Mouse (Mus musculus): ENCODE measurements around the gene Hs2st1. TPM values are rescaled to one million over a fixed set of nuclear protein-coding genes. Genes with fewer than 3 reads are reported as not detected.

Gene Hs2st1
- polyA plus RNA-seq, 1 experiment from 2014 or later: 16.2 TPM

- DNase-seq (ENCODE audit: low spot score) (no peak), ATAC-seq (replicated peaks; ENCODE audit: insufficient number of reproducible peaks, low FRiP score, low TSS enrichment, low read depth) (no peak)
- Histone ChIP-seq H3K27ac (replicated peaks; ENCODE audit: low read depth, low read length) (peak overlapping the region; percentile 77), H3K9me3 (replicated peaks; ENCODE audit: control insufficient read depth, low read length) (no peaks in the 10 kb centered on the region), H3K4me2 (ENCODE audit: low read depth, low read length) (peak overlapping the region; percentile 42), H3K4me3 (ENCODE audit: low read depth, low read length) (peak overlapping the region; percentile 89), H3K9ac (replicated peaks; ENCODE audit: low read length) (peak overlapping the region; percentile 86), H3K27me3 (ENCODE audit: control insufficient read depth, insufficient read depth, low read length) (no peaks in the 10 kb centered on the region), H3K4me1 (ENCODE audit: control insufficient read depth, insufficient read depth, low read length) (no peaks in the 10 kb centered on the region), H3K36me3 (replicated peaks; ENCODE audit: control insufficient read depth, insufficient read depth, low read depth, low read length) (no peaks in the 10 kb centered on the region)
- under 1% methylated on average over 25 of the region's 25 CpGs for WGBS
Observed at GRCm38 (mm10) chr3:144570816-144571487, 971 bp upstream of the Hs2st1 start.

- 0% methylated on average over 33 of the region's 47 CpGs for WGBS
- Histone ChIP-seq H3K36me3 (replicated peaks; ENCODE audit: control insufficient read depth, insufficient read depth, low read depth, low read length) (no peaks in the 10 kb centered on the region), H3K27ac (replicated peaks; ENCODE audit: low read depth, low read length) (peak overlapping the region; percentile 78), H3K4me1 (ENCODE audit: control insufficient read depth, insufficient read depth, low read length) (no peaks in the 10 kb centered on the region), H3K9me3 (replicated peaks; ENCODE audit: control insufficient read depth, low read length) (no peaks in the 10 kb centered on the region), H3K4me2 (ENCODE audit: low read depth, low read length) (peak overlapping the region; percentile 89), H3K4me3 (ENCODE audit: low read depth, low read length) (peak overlapping the region; percentile 89), H3K27me3 (ENCODE audit: control insufficient read depth, insufficient read depth, low read length) (no peaks in the 10 kb centered on the region), H3K9ac (replicated peaks; ENCODE audit: low read length) (peak overlapping the region; percentile 78)
- ATAC-seq (replicated peaks; ENCODE audit: insufficient number of reproducible peaks, low FRiP score, low TSS enrichment, low read depth) (peak; percentile 26), DNase-seq (ENCODE audit: low spot score) (peak; percentile 43)
Observed at GRCm38 (mm10) chr3:144569401-144569971, 495 bp downstream of the Hs2st1 start.

- no peak overlapping the region for H3K27ac ChIP-seq (replicated peaks; ENCODE audit: low read depth, low read length)
- peak overlapping the region; percentile 78 for H3K9ac ChIP-seq (replicated peaks; ENCODE audit: low read length)
- WGBS: 0% methylated on average over 21 of the region's 21 CpGs
- no peaks in the 10 kb centered on the region for H3K4me1 ChIP-seq (ENCODE audit: control insufficient read depth, insufficient read depth, low read length)
- no peaks in the 10 kb centered on the region for H3K9me3 ChIP-seq (replicated peaks; ENCODE audit: control insufficient read depth, low read length)
- no peaks in the 10 kb centered on the region for H3K27me3 ChIP-seq (ENCODE audit: control insufficient read depth, insufficient read depth, low read length)
- peak overlapping the region; percentile 89 for H3K4me3 ChIP-seq (ENCODE audit: low read depth, low read length)
- DNase-seq (ENCODE audit: low spot score) (peak; percentile 48), ATAC-seq (replicated peaks; ENCODE audit: insufficient number of reproducible peaks, low FRiP score, low TSS enrichment, low read depth) (no peak)
- H3K4me2 ChIP-seq (ENCODE audit: low read depth, low read length): peak overlapping the region; percentile 89
- no peaks in the 10 kb centered on the region for H3K36me3 ChIP-seq (replicated peaks; ENCODE audit: control insufficient read depth, insufficient read depth, low read depth, low read length)
Observed at GRCm38 (mm10) chr3:144568861-144569361, 1.1 kb downstream of the Hs2st1 start.

GRCm38 (mm10) chr3:144565212-144565611 is 4.8 kb downstream of the Hs2st1 start:
- no peaks in the 10 kb centered on the region for H3K4me1 ChIP-seq (ENCODE audit: control insufficient read depth, insufficient read depth, low read length)
- H3K9me3 ChIP-seq (replicated peaks; ENCODE audit: control insufficient read depth, low read length): no peaks in the 10 kb centered on the region
- ATAC-seq (replicated peaks; ENCODE audit: insufficient number of reproducible peaks, low FRiP score, low TSS enrichment, low read depth) (no peak), DNase-seq (ENCODE audit: low spot score) (no peak)
- no peak overlapping the region for H3K27ac ChIP-seq (replicated peaks; ENCODE audit: low read depth, low read length)
- no peak overlapping the region for H3K4me2 ChIP-seq (ENCODE audit: low read depth, low read length)
- H3K4me3 ChIP-seq (ENCODE audit: low read depth, low read length): no peak overlapping the region
- no peaks in the 10 kb centered on the region for H3K27me3 ChIP-seq (ENCODE audit: control insufficient read depth, insufficient read depth, low read length)
- 93% methylated on average over 7 of the region's 7 CpGs for WGBS
- no peaks in the 10 kb centered on the region for H3K36me3 ChIP-seq (replicated peaks; ENCODE audit: control insufficient read depth, insufficient read depth, low read depth, low read length)
- H3K9ac ChIP-seq (replicated peaks; ENCODE audit: low read length): no peak overlapping the region

- ATAC-seq (replicated peaks; ENCODE audit: insufficient number of reproducible peaks, low FRiP score, low TSS enrichment, low read depth) (no peak), DNase-seq (ENCODE audit: low spot score) (no peak)
- 86% methylated on average over 7 of the region's 7 CpGs for WGBS
- Histone ChIP-seq H3K4me2 (ENCODE audit: low read depth, low read length) (no peak overlapping the region), H3K9me3 (replicated peaks; ENCODE audit: control insufficient read depth, low read length) (no peaks in the 10 kb centered on the region), H3K27ac (replicated peaks; ENCODE audit: low read depth, low read length) (no peak overlapping the region), H3K36me3 (replicated peaks; ENCODE audit: control insufficient read depth, insufficient read depth, low read depth, low read length) (no peaks in the 10 kb centered on the region), H3K4me1 (ENCODE audit: control insufficient read depth, insufficient read depth, low read length) (no peaks in the 10 kb centered on the region), H3K9ac (replicated peaks; ENCODE audit: low read length) (no peak overlapping the region), H3K27me3 (ENCODE audit: control insufficient read depth, insufficient read depth, low read length) (no peaks in the 10 kb centered on the region), H3K4me3 (ENCODE audit: low read depth, low read length) (no peak overlapping the region)
Observed at GRCm38 (mm10) chr3:144563916-144564315, 6.1 kb downstream of the Hs2st1 start.

- Histone ChIP-seq H3K9me3 (replicated peaks; ENCODE audit: control insufficient read depth, low read length) (no peaks in the 10 kb centered on the region), H3K9ac (replicated peaks; ENCODE audit: low read length) (no peak overlapping the region), H3K27ac (replicated peaks; ENCODE audit: low read depth, low read length) (no peak overlapping the region), H3K36me3 (replicated peaks; ENCODE audit: control insufficient read depth, insufficient read depth, low read depth, low read length) (no peaks in the 10 kb centered on the region), H3K4me3 (ENCODE audit: low read depth, low read length) (no peak overlapping the region), H3K4me2 (ENCODE audit: low read depth, low read length) (no peak overlapping the region), H3K4me1 (ENCODE audit: control insufficient read depth, insufficient read depth, low read length) (no peaks in the 10 kb centered on the region), H3K27me3 (ENCODE audit: control insufficient read depth, insufficient read depth, low read length) (no peaks in the 10 kb centered on the region)
- no peak for ATAC-seq (replicated peaks; ENCODE audit: insufficient number of reproducible peaks, low FRiP score, low TSS enrichment, low read depth)
- DNase-seq (ENCODE audit: low spot score): no peak
- 68% methylated on average over 22 of the region's 22 CpGs for WGBS
Observed at GRCm38 (mm10) chr3:144561511-144562250, 8.3 kb downstream of the Hs2st1 start.

- no peak overlapping the region for H3K4me2 ChIP-seq (ENCODE audit: low read depth, low read length)
- H3K9ac ChIP-seq (replicated peaks; ENCODE audit: low read length): no peak overlapping the region
- no peaks in the 10 kb centered on the region for H3K36me3 ChIP-seq (replicated peaks; ENCODE audit: control insufficient read depth, insufficient read depth, low read depth, low read length)
- H3K27me3 ChIP-seq (ENCODE audit: control insufficient read depth, insufficient read depth, low read length): no peaks in the 10 kb centered on the region
- no peaks in the 10 kb centered on the region for H3K9me3 ChIP-seq (replicated peaks; ENCODE audit: control insufficient read depth, low read length)
- DNase-seq (ENCODE audit: low spot score) (no peak), ATAC-seq (replicated peaks; ENCODE audit: insufficient number of reproducible peaks, low FRiP score, low TSS enrichment, low read depth) (no peak)
- no peaks in the 10 kb centered on the region for H3K4me1 ChIP-seq (ENCODE audit: control insufficient read depth, insufficient read depth, low read length)
- 49% methylated on average over 5 of the region's 5 CpGs for WGBS
- H3K4me3 ChIP-seq (ENCODE audit: low read depth, low read length): no peak overlapping the region
- no peak overlapping the region for H3K27ac ChIP-seq (replicated peaks; ENCODE audit: low read depth, low read length)
Observed at GRCm38 (mm10) chr3:144558274-144558673, 11.7 kb downstream of the Hs2st1 start.
